Mouse (Mus musculus) erythroblast, embryonic 14.5 days (primary cell): Measurements from ENCODE around the gene Ism1. TPM values are rescaled to one million over a fixed set of nuclear protein-coding genes. Genes with fewer than 3 reads are reported as not detected.

Experiments used
- H3K27me3 ChIP-seq: 2 replicates; pipeline ENCODE4 v1.6.1; 2012; ENCODE audit warnings: inconsistent platforms; ENCODE audit not compliant: control insufficient read depth
- H3K36me3 ChIP-seq: 2 replicates; pipeline ENCODE4 v1.6.1; 2012; ENCODE audit warnings: mild to moderate bottlenecking, inconsistent platforms; ENCODE audit not compliant: control insufficient read depth
- H3K4me1 ChIP-seq: 2 replicates; pipeline ENCODE4 v1.6.1; 2012; ENCODE audit warnings: inconsistent platforms; ENCODE audit not compliant: control insufficient read depth
- H3K4me3 ChIP-seq: replicated peaks from 2 replicates; pipeline ENCODE3; 2012; ENCODE audit warnings: moderate library complexity, mild to moderate bottlenecking, inconsistent platforms
- H3K9me3 ChIP-seq: 2 replicates; pipeline ENCODE4 v1.6.1; 2012; ENCODE audit warnings: low read length, inconsistent platforms, mixed read lengths; ENCODE audit not compliant: control insufficient read depth
- GATA1 ChIP-seq: IDR thresholded peaks from 2 replicates; pipeline ENCODE4 v1.6.1; 2012; ENCODE audit warnings: low read length, inconsistent platforms, mixed read lengths
- TAL1 ChIP-seq: IDR thresholded peaks from 3 replicates; pipeline ENCODE4 v1.6.1; 2012; ENCODE audit warnings: low read length, inconsistent platforms, mixed read lengths
- polyA plus RNA-seq: library from polyadenylated mRNA; stranded (reverse); fragments of >175 nt; gene quantifications from 2 replicates; pipeline ENCODE4 v1.2.3, GENCODE M21; 2012

The Ism1 gene
- not detected in 2 replicates for polyA plus RNA-seq

GRCm38 (mm10) chr2:139677809-139678274 is at the start of gene Ism1:
Gene Ism1, plus strand, starts transcription at chr2:139678178.
- H3K9me3 ChIP-seq, result no peaks in the 10 kb centered on the region; the same call in 1 of the 2 replicates
- TF ChIP-seq GATA1 (no peak), TAL1 (no peak)
- no peaks in the 10 kb centered on the region for H3K36me3 ChIP-seq
- H3K4me1 ChIP-seq, result no peaks in the 10 kb centered on the region
- H3K4me3 ChIP-seq, result peak within 1 kb of the TSS; percentile 36
- H3K27me3 ChIP-seq, result peaks cover 52% of the 10 kb centered on the region

GRCm38 (mm10) chr2:139628731-139629130 is 49.2 kb upstream of the Ism1 start:
- H3K36me3 ChIP-seq, result no peaks in the 10 kb centered on the region
- H3K4me3 ChIP-seq, result no peak overlapping the region
- no peaks in the 10 kb centered on the region for H3K9me3 ChIP-seq
- H3K27me3 ChIP-seq, result no peaks in the 10 kb centered on the region
- no peak for TF ChIP-seq GATA1
- TF ChIP-seq TAL1, result no peak
- no peaks in the 10 kb centered on the region for H3K4me1 ChIP-seq

- TF ChIP-seq TAL1 (no peak), GATA1 (no peak)
- H3K4me1 ChIP-seq, result no peaks in the 10 kb centered on the region
- no peaks in the 10 kb centered on the region for H3K9me3 ChIP-seq
- no peaks in the 10 kb centered on the region for H3K36me3 ChIP-seq
- no peak overlapping the region for H3K4me3 ChIP-seq
- no peaks in the 10 kb centered on the region for H3K27me3 ChIP-seq
Observed at GRCm38 (mm10) chr2:139629653-139630052, 48.3 kb upstream of the Ism1 start.

GRCm38 (mm10) chr2:139634506-139634905 is 43.5 kb upstream of the Ism1 start:
- H3K4me1 ChIP-seq, result no peaks in the 10 kb centered on the region
- no peaks in the 10 kb centered on the region for H3K27me3 ChIP-seq
- no peaks in the 10 kb centered on the region for H3K36me3 ChIP-seq
- no peaks in the 10 kb centered on the region for H3K9me3 ChIP-seq
- no peak overlapping the region for H3K4me3 ChIP-seq
- TF ChIP-seq GATA1 (no peak), TAL1 (no peak)

- H3K4me3 ChIP-seq, result no peak overlapping the region
- H3K9me3 ChIP-seq, result no peaks in the 10 kb centered on the region
- TF ChIP-seq GATA1 (no peak), TAL1 (no peak)
- H3K36me3 ChIP-seq, result no peaks in the 10 kb centered on the region
- H3K4me1 ChIP-seq, result no peaks in the 10 kb centered on the region
- no peaks in the 10 kb centered on the region for H3K27me3 ChIP-seq
Observed at GRCm38 (mm10) chr2:139637861-139638260, 40.1 kb upstream of the Ism1 start.

GRCm38 (mm10) chr2:139641757-139642385 is 36.1 kb upstream of the Ism1 start:
- H3K9me3 ChIP-seq, result no peaks in the 10 kb centered on the region
- H3K36me3 ChIP-seq, result no peaks in the 10 kb centered on the region
- H3K4me1 ChIP-seq, result no peaks in the 10 kb centered on the region
- TF ChIP-seq GATA1 (no peak), TAL1 (no peak)
- no peaks in the 10 kb centered on the region for H3K27me3 ChIP-seq
- no peak overlapping the region for H3K4me3 ChIP-seq

GRCm38 (mm10) chr2:139649518-139649917 is 28.5 kb upstream of the Ism1 start:
- Histone ChIP-seq H3K9me3 (no peaks in the 10 kb centered on the region), H3K4me1 (no peaks in the 10 kb centered on the region), H3K36me3 (no peaks in the 10 kb centered on the region), H3K27me3 (no peaks in the 10 kb centered on the region), H3K4me3 (no peak overlapping the region)
- TF ChIP-seq TAL1 (no peak), GATA1 (no peak)

- no peaks in the 10 kb centered on the region; the same call in 1 of the 2 replicates for H3K9me3 ChIP-seq
- no peaks in the 10 kb centered on the region for H3K27me3 ChIP-seq
- H3K4me3 ChIP-seq, result no peak overlapping the region
- no peaks in the 10 kb centered on the region for H3K36me3 ChIP-seq
- no peaks in the 10 kb centered on the region for H3K4me1 ChIP-seq
- TF ChIP-seq TAL1 (no peak), GATA1 (no peak)
Observed at GRCm38 (mm10) chr2:139656750-139657149, 21.2 kb upstream of the Ism1 start.

- H3K27me3 ChIP-seq, result peaks cover 19% of the 10 kb centered on the region
- no peaks in the 10 kb centered on the region for H3K4me1 ChIP-seq
- TF ChIP-seq TAL1, result no peak
- TF ChIP-seq GATA1, result no peak
- no peak overlapping the region for H3K4me3 ChIP-seq
- H3K36me3 ChIP-seq, result no peaks in the 10 kb centered on the region
- H3K9me3 ChIP-seq, result no peaks in the 10 kb centered on the region
Observed at GRCm38 (mm10) chr2:139671838-139672237, 6.1 kb upstream of the Ism1 start.

GRCm38 (mm10) chr2:139672371-139672770 is 5.6 kb upstream of the Ism1 start:
- Histone ChIP-seq H3K4me3 (no peak overlapping the region), H3K27me3 (peaks cover 25% of the 10 kb centered on the region), H3K9me3 (no peaks in the 10 kb centered on the region; the same call in 1 of the 2 replicates), H3K4me1 (no peaks in the 10 kb centered on the region), H3K36me3 (no peaks in the 10 kb centered on the region)
- no peak for TF ChIP-seq TAL1
- TF ChIP-seq GATA1, result no peak
